Mouse (Mus musculus) lung, embryonic 15.5 days (tissue): ENCODE measurements around the gene Dsn1. TPM values are rescaled to one million over a fixed set of nuclear protein-coding genes. Genes with fewer than 3 reads are reported as not detected.

Source experiments
- ATAC-seq: fragments of 200-750 bp; cut with Nextera tagmentation; 2 replicates; pipeline ENCODE4 v1.8.0; 2017; ENCODE audit warnings: moderate number of reproducible peaks, borderline replicate concordance; ENCODE audit not compliant: low FRiP score, low TSS enrichment; ENCODE audit errors: extremely low read depth
- H3K27ac ChIP-seq: fragments of 300-500 bp; sonication (generic); 2 replicates; pipeline ENCODE4 v1.5.1; 2015; ENCODE audit warnings: moderate library complexity, mild to moderate bottlenecking, inconsistent platforms
- H3K27me3 ChIP-seq: fragments of 300-500 bp; sonication (generic); 2 replicates; pipeline ENCODE4 v1.6.1; 2015; ENCODE audit warnings: inconsistent platforms
- H3K36me3 ChIP-seq: fragments of 300-500 bp; sonication (generic); 2 replicates; pipeline ENCODE4 v1.6.1; 2015; ENCODE audit warnings: inconsistent platforms
- H3K4me1 ChIP-seq: fragments of 300-500 bp; sonication (generic); 2 replicates; pipeline ENCODE4 v1.6.1; 2015; ENCODE audit warnings: inconsistent platforms
- H3K4me2 ChIP-seq: fragments of 300-500 bp; sonication (generic); 2 replicates; pipeline ENCODE4 v1.6.1; 2015; ENCODE audit warnings: inconsistent platforms, mild to moderate bottlenecking, moderate library complexity
- H3K4me3 ChIP-seq: fragments of 300-500 bp; sonication (generic); 2 replicates; pipeline ENCODE4 v1.5.1; 2015; ENCODE audit warnings: mild to moderate bottlenecking, inconsistent platforms
- H3K9ac ChIP-seq: fragments of 300-500 bp; sonication (generic); 2 replicates; pipeline ENCODE4 v1.6.1; 2015; ENCODE audit warnings: inconsistent platforms
- H3K9me3 ChIP-seq: fragments of 300-500 bp; sonication (generic); 2 replicates; pipeline ENCODE4 v1.6.1; 2016; ENCODE audit warnings: inconsistent platforms
- WGBS: fragments of 180-500 bp; shearing (Covaris S2); methylation state at CpG from one replicate; pipeline ENCODE4 v1.1.7; 2015; 5-methylcytosine and 5-hydroxymethylcytosine counted together
- polyA plus RNA-seq: library from polyadenylated mRNA; unstranded; fragments of >200 nt; fragmentation: Nextera tagmentation; extraction: Ambion mirVana; gene quantifications from 2 replicates; pipeline ENCODE4 v1.2.1, GENCODE M21; 2015

Dsn1 gene
- polyA plus RNA-seq, 1 experiment from 2014 or later, result 40.9 TPM

DNA sequence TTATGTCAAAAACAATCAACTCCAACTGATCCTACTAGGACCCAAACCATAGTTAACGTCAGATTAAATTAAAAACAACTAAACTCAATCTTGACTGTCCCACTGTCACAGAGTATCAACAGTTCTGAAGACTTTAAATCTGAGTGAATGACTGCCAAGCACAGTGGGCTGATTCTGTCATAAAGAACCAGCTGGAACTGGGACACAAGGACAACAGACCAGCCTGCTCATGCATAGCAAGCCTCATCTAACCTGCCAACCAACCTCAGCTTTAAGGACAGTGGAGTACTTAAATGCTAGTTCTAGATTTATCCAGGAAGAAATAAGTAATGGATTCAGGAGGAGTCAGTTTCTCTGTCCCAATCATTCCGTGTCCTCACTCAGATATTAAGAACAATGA is 49.9 kb downstream of the Dsn1 start:
- H3K4me1 ChIP-seq, result no peaks in the 10 kb centered on the region
- H3K27me3 ChIP-seq, result no peaks in the 10 kb centered on the region
- H3K4me2 ChIP-seq, result no peak overlapping the region
- WGBS, result 87% methylated on average over 2 of the region's 2 CpGs
- H3K9ac ChIP-seq, result no peak overlapping the region
- H3K36me3 ChIP-seq, result no peaks in the 10 kb centered on the region; the same call in 1 of the 2 replicates
- H3K4me3 ChIP-seq, result no peak overlapping the region
- H3K27ac ChIP-seq, result no peak overlapping the region
- ATAC-seq, result no peak
- H3K9me3 ChIP-seq, result no peaks in the 10 kb centered on the region

- no peaks in the 10 kb centered on the region for H3K27me3 ChIP-seq
- H3K27ac ChIP-seq, result no peak overlapping the region
- no peak overlapping the region for H3K9ac ChIP-seq
- 70% methylated on average over 7 of the region's 7 CpGs for WGBS
- H3K36me3 ChIP-seq, result no peaks in the 10 kb centered on the region; the same call in 1 of the 2 replicates
- H3K4me1 ChIP-seq, result no peaks in the 10 kb centered on the region
- no peaks in the 10 kb centered on the region for H3K9me3 ChIP-seq
- no peak overlapping the region for H3K4me2 ChIP-seq
- H3K4me3 ChIP-seq, result no peak overlapping the region
- no peak for ATAC-seq
These were observed 50.6 kb downstream of the Dsn1 start for GRCm38 (mm10) chr2:156956306-156956705.

GRCm38 (mm10) chr2:156954463-156954862 is 52.5 kb downstream of the Dsn1 start:
- no peak overlapping the region for H3K9ac ChIP-seq
- no peak for ATAC-seq
- no peaks in the 10 kb centered on the region for H3K4me1 ChIP-seq
- no peaks in the 10 kb centered on the region; the same call in 1 of the 2 replicates for H3K36me3 ChIP-seq
- no peak overlapping the region for H3K27ac ChIP-seq
- H3K9me3 ChIP-seq, result no peaks in the 10 kb centered on the region
- no peak overlapping the region for H3K4me2 ChIP-seq
- no peak overlapping the region for H3K4me3 ChIP-seq
- 81% methylated on average over 5 of the region's 5 CpGs for WGBS
- no peaks in the 10 kb centered on the region for H3K27me3 ChIP-seq

- no peak for ATAC-seq
- Histone ChIP-seq H3K27me3 (no peaks in the 10 kb centered on the region), H3K36me3 (peaks cover 3% of the 10 kb centered on the region; the same call in 1 of the 2 replicates), H3K9ac (no peak overlapping the region), H3K4me3 (no peak overlapping the region), H3K4me2 (no peak overlapping the region), H3K27ac (no peak overlapping the region), H3K9me3 (no peaks in the 10 kb centered on the region), H3K4me1 (no peaks in the 10 kb centered on the region)
- 68% methylated on average over 10 of the region's 10 CpGs for WGBS
These were observed 55.5 kb downstream of the Dsn1 start for GRCm38 (mm10) chr2:156951301-156952094.

DNA sequence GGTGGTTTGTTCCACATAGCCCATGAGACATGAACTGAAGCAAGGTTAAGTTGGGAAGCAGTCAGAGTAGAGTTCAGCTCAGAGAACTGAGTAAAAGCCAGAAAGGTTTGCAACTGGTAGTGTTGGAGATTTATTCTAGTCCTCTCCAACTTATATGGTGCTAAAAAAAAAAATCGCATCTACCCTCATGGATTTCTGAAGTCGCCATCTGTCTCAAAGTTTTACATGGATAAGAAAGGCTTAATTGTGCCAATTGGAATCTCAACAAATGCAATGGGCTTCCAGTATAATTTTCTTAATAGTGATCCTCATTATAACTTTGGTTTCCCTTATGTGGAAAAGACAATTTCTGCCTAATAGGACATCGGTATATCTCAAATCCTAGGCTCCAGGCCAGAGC is 56.1 kb downstream of the Dsn1 start:
- Histone ChIP-seq H3K27ac (no peak overlapping the region), H3K36me3 (peaks cover 3% of the 10 kb centered on the region; the same call in 1 of the 2 replicates), H3K27me3 (no peaks in the 10 kb centered on the region), H3K4me2 (no peak overlapping the region), H3K4me3 (no peak overlapping the region), H3K9ac (no peak overlapping the region), H3K9me3 (no peaks in the 10 kb centered on the region), H3K4me1 (no peaks in the 10 kb centered on the region)
- 92% methylated on average over 3 of the region's 3 CpGs for WGBS
- no peak for ATAC-seq

Other genes starting within 250 kb of the Dsn1 start
- gene Myl9, start 231.7 kb downstream of the Dsn1 start, polyA plus RNA-seq, result 443 and 454 TPM in 2 replicates
- gene Tgif2, start 167.1 kb downstream of the Dsn1 start, polyA plus RNA-seq, result 55.7 and 56.1 TPM in 2 replicates
- 6.0 and 7.5 TPM in 2 replicates for gene 4930518I15Rik, start 149.2 kb downstream of the Dsn1 start, polyA plus RNA-seq
- gene Rab5if, start 144.0 kb downstream of the Dsn1 start, polyA plus RNA-seq, result 186 and 190 TPM in 2 replicates
- gene Sla2, start 120.0 kb downstream of the Dsn1 start, polyA plus RNA-seq, result 0.38 and 2.4 TPM in 2 replicates
- 43.2 and 49.7 TPM in 2 replicates for gene Ndrg3, start 15.1 kb downstream of the Dsn1 start, polyA plus RNA-seq
- gene Soga1, start 72.1 kb upstream of the Dsn1 start, polyA plus RNA-seq, result 4.1 and 5.1 TPM in 2 replicates
- not detected in 2 replicates for gene Tldc2, start 79.9 kb upstream of the Dsn1 start, polyA plus RNA-seq
- gene Samhd1, start 128.1 kb upstream of the Dsn1 start, polyA plus RNA-seq, result 33.1 and 34.6 TPM in 2 replicates
- 30.9 and 32.0 TPM in 2 replicates for gene Rbl1, start 197.4 kb upstream of the Dsn1 start, polyA plus RNA-seq